Mouse (Mus musculus) lung, adult 2 months (tissue): Measurements from ENCODE around the gene Muc3a. TPM values are rescaled to one million over a fixed set of nuclear protein-coding genes. Genes with fewer than 3 reads are reported as not detected.

Source experiments
- DNase-seq: peaks from one replicate; pipeline ENCODE4 v3.0.0; 2022
- H3K4me1 ChIP-seq: fragments of 200-500 bp; 2 replicates; pipeline ENCODE4 v1.6.1; 2011; ENCODE audit warnings: low read length; ENCODE audit not compliant: control insufficient read depth, insufficient read depth
- H3K4me3 ChIP-seq: fragments of 200-500 bp; replicated peaks from 2 replicates; pipeline ENCODE3; 2011; ENCODE audit warnings: low read depth, mild to moderate bottlenecking, control low read depth, low read length; ENCODE audit errors: extremely low read depth
- CTCF ChIP-seq: fragments of 200-500 bp; IDR thresholded peaks from 2 replicates; pipeline ENCODE4 v1.5.1; 2011; ENCODE audit warnings: mild to moderate bottlenecking, low read length, control low read depth; ENCODE audit not compliant: insufficient read depth
- POLR2A ChIP-seq: fragments of 200-500 bp; IDR thresholded peaks from 2 replicates; pipeline ENCODE4 v1.6.1; 2011; ENCODE audit warnings: low read depth, mild to moderate bottlenecking, control low read depth, low read length, borderline replicate concordance; ENCODE audit errors: extremely low read depth
- WGBS: fragments of 180-500 bp; shearing (Covaris S2); methylation state at CpG from one replicate; pipeline ENCODE4 v1.1.7; 2018; 5-methylcytosine and 5-hydroxymethylcytosine counted together
- polyA plus RNA-seq: library from polyadenylated mRNA; depleted of rRNA; stranded (reverse); fragments of >200 nt; gene quantifications from 2 replicates; pipeline ENCODE4 v1.2.3, GENCODE M21; 2012; rRNA removed

Gene Muc3a
- polyA plus RNA-seq, 1 experiment, result 0.26 TPM

DNA sequence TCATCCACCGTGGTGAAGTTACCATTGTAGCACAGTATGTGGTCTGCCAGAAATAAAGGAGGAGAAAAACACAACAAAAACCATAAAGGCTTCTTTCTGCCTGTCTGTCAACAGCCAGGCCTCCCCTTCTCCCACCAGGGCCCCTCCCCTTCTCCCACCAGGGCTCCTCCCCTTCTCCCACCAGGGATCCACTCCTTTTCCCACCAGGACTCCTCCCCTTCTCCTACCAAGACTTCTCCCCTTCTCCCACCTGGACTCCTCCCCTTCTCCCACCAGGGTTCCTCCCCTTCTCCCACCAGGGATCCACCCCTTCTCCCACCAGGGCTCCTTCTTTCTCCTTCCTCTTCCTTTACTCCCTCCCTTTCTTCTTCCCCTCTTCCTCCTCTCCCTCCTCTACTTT lies 39.6 kb downstream of the Muc3a start:
- Histone ChIP-seq H3K4me3 (no peak overlapping the region), H3K4me1 (no peaks in the 10 kb centered on the region)
- 4% methylated on average over 1 of the region's 1 CpGs for WGBS
- no peak for DNase-seq
- TF ChIP-seq POLR2A (no peak), CTCF (no peak)

DNA sequence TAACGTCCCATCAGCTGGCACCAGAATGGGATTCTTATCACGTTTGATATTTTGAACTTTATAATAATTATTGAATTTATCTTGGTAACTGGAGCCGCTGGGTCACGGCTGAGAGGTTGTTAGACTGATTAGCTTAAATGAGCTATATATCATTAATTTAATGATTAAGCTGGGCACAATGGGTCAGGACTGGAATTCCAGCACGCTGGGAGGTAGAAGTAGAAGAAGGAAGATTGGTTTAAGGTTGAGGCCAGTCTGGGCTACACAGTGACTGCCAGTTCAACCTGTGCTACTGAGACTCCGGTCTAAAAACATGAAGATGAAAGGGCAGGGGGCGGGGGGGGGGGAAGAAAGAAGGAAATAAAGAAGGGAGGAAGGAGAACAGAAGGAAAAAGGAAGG lies 40.7 kb downstream of the Muc3a start:
- 51% methylated on average over 7 of the region's 7 CpGs for WGBS

GRCm38 (mm10) chr5:137170836-137171380 lies 41.3 kb downstream of the Muc3a start:
- WGBS, result 59% methylated on average over 9 of the region's 9 CpGs
- no peak overlapping the region for H3K4me3 ChIP-seq
- no peak for DNase-seq
- no peak for TF ChIP-seq POLR2A
- TF ChIP-seq CTCF, result no peak
- no peaks in the 10 kb centered on the region for H3K4me1 ChIP-seq

More for the DNA sequence above, 40.7 kb downstream of the Muc3a start:
- no peaks in the 10 kb centered on the region for H3K4me1 ChIP-seq
- no peak for DNase-seq
- H3K4me3 ChIP-seq, result no peak overlapping the region
- TF ChIP-seq CTCF (no peak), POLR2A (no peak)

GRCm38 (mm10) chr5:137167539-137167938 lies 44.6 kb downstream of the Muc3a start:
- no peak overlapping the region for H3K4me3 ChIP-seq
- WGBS, result 55% methylated on average over 6 of the region's 6 CpGs
- H3K4me1 ChIP-seq, result no peaks in the 10 kb centered on the region
- TF ChIP-seq POLR2A (no peak), CTCF (no peak)
- DNase-seq, result no peak

- TF ChIP-seq CTCF (no peak), POLR2A (no peak)
These were observed 46.2 kb downstream of the Muc3a start for GRCm38 (mm10) chr5:137166012-137166411.

DNA sequence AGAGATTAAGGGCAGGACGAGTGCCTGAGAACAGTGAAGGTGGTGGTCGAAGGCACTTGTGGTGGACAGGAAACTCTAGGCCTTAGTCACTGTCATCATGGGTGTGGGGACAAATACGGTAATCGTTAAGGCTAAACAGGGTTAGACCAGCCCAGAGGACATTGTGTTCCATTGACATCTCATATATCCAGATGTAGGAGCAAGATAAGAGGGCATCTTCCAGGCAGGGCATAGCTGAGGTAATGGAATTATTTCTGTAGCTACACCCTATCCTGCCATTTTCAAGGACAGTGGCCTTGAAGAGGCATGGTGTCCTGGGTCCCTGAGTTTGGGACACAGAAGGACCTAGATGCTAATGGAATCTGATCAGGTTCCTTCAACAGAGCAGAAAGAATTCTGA lies 50.3 kb downstream of the Muc3a start:
- 61% methylated on average over 4 of the region's 4 CpGs for WGBS
- Histone ChIP-seq H3K4me1 (no peaks in the 10 kb centered on the region), H3K4me3 (no peak overlapping the region)
- TF ChIP-seq POLR2A, result no peak
- no peak for TF ChIP-seq CTCF
- no peak for DNase-seq

More at GRCm38 (mm10) chr5:137166012-137166411, 46.2 kb downstream of the Muc3a start:
- DNase-seq, result no peak
- H3K4me1 ChIP-seq, result no peaks in the 10 kb centered on the region
- 48% methylated on average over 9 of the region's 9 CpGs for WGBS
- no peak overlapping the region for H3K4me3 ChIP-seq

GRCm38 (mm10) chr5:137159461-137159860 lies 52.7 kb downstream of the Muc3a start:
- Histone ChIP-seq H3K4me1 (no peaks in the 10 kb centered on the region), H3K4me3 (no peak overlapping the region)
- DNase-seq, result no peak
- TF ChIP-seq POLR2A (no peak), CTCF (peak; percentile 47)
- 25% methylated on average over 11 of the region's 11 CpGs for WGBS

Other genes with a start within 250 kb of the Muc3a start
- 20.6 and 27.6 TPM in 2 replicates for gene Cldn15, start 245.8 kb downstream of the Muc3a start, polyA plus RNA-seq
- 84.8 and 85.6 TPM in 2 replicates for gene Plod3, start 225.4 kb downstream of the Muc3a start, polyA plus RNA-seq
- gene Znhit1, start 224.4 kb downstream of the Muc3a start, polyA plus RNA-seq, result 70.3 and 82.0 TPM in 2 replicates
- 0.03 TPM in 1 of 2 replicates, not detected in the other for gene Vgf, start 186.0 kb downstream of the Muc3a start, polyA plus RNA-seq
- gene Ap1s1, start 166.3 kb downstream of the Muc3a start, polyA plus RNA-seq, result 29.0 and 32.0 TPM in 2 replicates
- 19.8 and 22.0 TPM in 2 replicates for gene Serpine1, start 140.1 kb downstream of the Muc3a start, polyA plus RNA-seq
- gene Trim56, start 96.2 kb downstream of the Muc3a start, polyA plus RNA-seq, result 24.4 and 26.8 TPM in 2 replicates
- gene Muc3, start 63.1 kb downstream of the Muc3a start, polyA plus RNA-seq, result 4.3 TPM in 1 of 2 replicates, not detected in the other
- gene Ache, start 75.1 kb upstream of the Muc3a start, polyA plus RNA-seq, result 2.0 and 3.3 TPM in 2 replicates
- gene Ufsp1, start 82.2 kb upstream of the Muc3a start, polyA plus RNA-seq, result 7.0 and 7.1 TPM in 2 replicates
- 107 and 136 TPM in 2 replicates for gene Srrt, start 95.3 kb upstream of the Muc3a start, polyA plus RNA-seq
- 52.6 and 55.2 TPM in 2 replicates for gene Trip6, start 102.0 kb upstream of the Muc3a start, polyA plus RNA-seq
- gene Slc12a9, start 121.2 kb upstream of the Muc3a start, polyA plus RNA-seq, result 22.5 and 24.1 TPM in 2 replicates
- 105 and 123 TPM in 2 replicates for gene Ephb4, start 137.7 kb upstream of the Muc3a start, polyA plus RNA-seq